ENCODE assay signal across 8 mouse cellular contexts in the genomic region with DNA sequence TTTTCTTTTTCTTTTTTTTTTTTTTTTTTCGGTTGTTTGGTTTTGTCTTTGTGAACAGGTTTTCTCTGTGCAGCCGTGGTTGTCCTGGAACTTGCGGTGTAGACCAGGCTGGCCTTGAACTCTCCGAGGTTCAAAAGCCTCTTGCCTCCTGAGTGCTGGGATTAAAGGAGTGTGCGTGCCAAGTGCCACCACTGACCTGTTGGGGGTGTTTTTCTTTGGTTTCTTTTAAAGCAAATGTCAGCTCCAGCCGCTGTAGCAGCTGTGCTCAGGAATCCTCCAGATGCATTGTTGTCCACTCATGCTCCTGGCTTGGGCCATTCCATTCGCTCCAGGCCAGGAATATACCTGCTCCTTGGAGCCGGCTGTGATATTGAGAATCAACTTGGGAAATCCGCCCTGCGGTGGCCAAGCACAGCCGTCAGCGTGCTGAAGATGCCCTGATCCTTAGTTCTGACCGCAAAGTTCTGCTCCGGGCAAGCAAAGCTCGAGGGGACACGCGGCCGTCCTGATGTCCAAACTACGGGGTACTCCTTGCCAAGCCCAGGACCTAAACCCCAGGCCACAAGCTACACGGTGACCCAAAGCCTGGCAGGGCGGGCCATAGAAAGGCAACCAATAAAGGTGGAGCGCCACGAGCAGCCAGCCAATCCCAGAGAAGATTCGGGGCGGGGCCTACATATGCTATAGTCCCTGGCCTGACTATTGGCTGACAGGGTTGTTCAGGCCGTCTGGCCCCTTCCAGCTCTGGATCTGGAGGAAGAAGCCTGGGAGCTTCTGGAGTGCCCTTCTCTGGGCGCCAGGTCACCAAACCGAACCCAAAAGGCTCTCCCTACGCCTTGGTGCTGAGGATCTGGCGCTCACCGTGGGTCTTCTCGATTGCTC. TPM values are rescaled to one million over a fixed set of nuclear protein-coding genes. Genes with fewer than 3 reads are reported as not detected.
A peak's percentile ranks its signal among the peaks of the same experiment; 100 is the strongest.
DNase-seq lines count a peak whose midpoint lies in the region; ATAC-seq and TF ChIP-seq lines count a peak whose summit lies in the region.

No protein-coding gene starts in this region.

- H3K4me1 ChIP-seq in forebrain, embryonic 15.5 days, result no peaks in the 10 kb centered on the region
- no peaks in the 10 kb centered on the region for H3K4me1 ChIP-seq in liver, postnatal 0 days (ENCODE audit: insufficient read depth)
- no peaks in the 10 kb centered on the region for H3K4me1 ChIP-seq in neural tube, embryonic 12.5 days

- WGBS in forebrain, embryonic 15.5 days, result 69% methylated on average over 32 of the region's 32 CpGs
- 61% methylated on average over 32 of the region's 32 CpGs for WGBS in liver, postnatal 0 days (ENCODE audit: insufficient replicate concordance)
- 60% methylated on average over 32 of the region's 32 CpGs for WGBS in neural tube, embryonic 12.5 days

- peak overlapping the region; percentile 40 for H3K4me3 ChIP-seq in forebrain, embryonic 15.5 days
- H3K4me3 ChIP-seq in liver, postnatal 0 days (ENCODE audit: low read depth, low read length), result peak overlapping the region; percentile 40
- H3K4me3 ChIP-seq in neural tube, embryonic 12.5 days, result peak overlapping the region; percentile 22

- H3K4me2 ChIP-seq in forebrain, embryonic 15.5 days (replicated peaks), result peak overlapping the region; percentile 33
- H3K4me2 ChIP-seq in liver, postnatal 0 days (ENCODE audit: low read depth, low read length), result peak overlapping the region; percentile 69
- H3K4me2 ChIP-seq in neural tube, embryonic 12.5 days (replicated peaks), result peak overlapping the region; percentile 48

- no peak overlapping the region for H3K9ac ChIP-seq in forebrain, embryonic 15.5 days (replicated peaks)
- H3K9ac ChIP-seq in liver, postnatal 0 days (replicated peaks), result peak overlapping the region; percentile 38; the same call in 1 of the 2 replicates
- 0 out of 2 replicates have a peak overlapping the region, but pooled peaks have one; percentile 40 for H3K9ac ChIP-seq in neural tube, embryonic 12.5 days

- intact Hi-C loops in heart, postnatal 10 days (cut with DNase I), result no loop called here

- ATAC-seq in forebrain, embryonic 15.5 days (replicated peaks), result peak; percentile 94
- peak; percentile 84 for ATAC-seq in liver, postnatal 0 days
- ATAC-seq in neural tube, embryonic 12.5 days (ENCODE audit: low FRiP score, low read depth), result peak; percentile 93

- TF ChIP-seq EP300 in liver, postnatal 0 days (IDR thresholded peaks at IDR 0.05; ENCODE audit: low read depth), result no peak

- no peaks in the 10 kb centered on the region for H3K9me3 ChIP-seq in forebrain, embryonic 15.5 days
- no peaks in the 10 kb centered on the region for H3K9me3 ChIP-seq in liver, postnatal 0 days (ENCODE audit: low read length)
- 0 out of 2 replicates have a peak, but pooled peaks cover 4% of the 10 kb centered on the region for H3K9me3 ChIP-seq in neural tube, embryonic 12.5 days

- H3K27ac ChIP-seq in forebrain, embryonic 15.5 days (replicated peaks), result no peak overlapping the region
- H3K27ac ChIP-seq in liver, postnatal 0 days (ENCODE audit: low read depth), result no peak overlapping the region; the same call in 1 of the 2 replicates
- no peak overlapping the region for H3K27ac ChIP-seq in neural tube, embryonic 12.5 days

- H3K36me3 ChIP-seq in forebrain, embryonic 15.5 days, result no peaks in the 10 kb centered on the region
- H3K36me3 ChIP-seq in liver, postnatal 0 days (replicated peaks; ENCODE audit: insufficient read depth, low read length), result no peaks in the 10 kb centered on the region
- H3K36me3 ChIP-seq in neural tube, embryonic 12.5 days, result no peaks in the 10 kb centered on the region

- TF ChIP-seq CTCF in liver, postnatal 0 days (IDR thresholded peaks at IDR 0.05; ENCODE audit: low read depth), result no peak

- no peaks in the 10 kb centered on the region for H3K27me3 ChIP-seq in forebrain, embryonic 15.5 days
- H3K27me3 ChIP-seq in liver, postnatal 0 days (ENCODE audit: insufficient read depth, low read length), result no peaks in the 10 kb centered on the region
- no peaks in the 10 kb centered on the region for H3K27me3 ChIP-seq in neural tube, embryonic 12.5 days (replicated peaks)

- DNase-seq in MEL-GATA-1-ER (ENCODE audit: extremely low read depth, low read depth), result peak; percentile 66
- DNase-seq in cerebellum, adult 18-20 months, result peak; percentile 54 to 67
- DNase-seq in heart, postnatal 10 days, result peak; percentile 83 to 87
- peak; percentile 71 to 77 for DNase-seq in kidney, postnatal 36 days
- peak; percentile 80 for DNase-seq in liver, postnatal 0 days
- DNase-seq in telencephalon, adult 2 months (ENCODE audit: low read depth, low spot score), result peak; percentile 36

RNA-seq across cellular contexts. Expression of a gene that starts 58.0 kb away (rescaled TPM):
- 28.0 and 29.0 TPM in 2 replicates for polyA plus RNA-seq in forebrain, embryonic 15.5 days (2015; fragmentation: Nextera tagmentation; extraction: Ambion mirVana)
- total RNA-seq in heart, postnatal 10 days (2021), result 10 to 100 TPM; 47.1 to 50.5 TPM
- 10.1 and 12.6 TPM in 2 replicates for polyA plus RNA-seq in liver, postnatal 0 days (2015; fragmentation: Nextera tagmentation; extraction: Ambion mirVana)
- polyA plus RNA-seq in neural tube, embryonic 12.5 days (2016; fragmentation: Nextera tagmentation; extraction: Ambion mirVana), result 27.1 and 27.8 TPM in 2 replicates
